Mouse (Mus musculus) ES-Bruce4 (cell line): ENCODE measurements around the gene Foxn1.

Source experiments
- CTCF ChIP-seq: IDR thresholded peaks from one replicate; pipeline ENCODE4 v1.8.1; 2011; ENCODE audit warnings: low read depth, low read length
- POLR2A ChIP-seq: IDR thresholded peaks from one replicate; pipeline ENCODE4 v1.8.1; 2011; ENCODE audit warnings: low read length; ENCODE audit not compliant: insufficient read depth

DNA sequence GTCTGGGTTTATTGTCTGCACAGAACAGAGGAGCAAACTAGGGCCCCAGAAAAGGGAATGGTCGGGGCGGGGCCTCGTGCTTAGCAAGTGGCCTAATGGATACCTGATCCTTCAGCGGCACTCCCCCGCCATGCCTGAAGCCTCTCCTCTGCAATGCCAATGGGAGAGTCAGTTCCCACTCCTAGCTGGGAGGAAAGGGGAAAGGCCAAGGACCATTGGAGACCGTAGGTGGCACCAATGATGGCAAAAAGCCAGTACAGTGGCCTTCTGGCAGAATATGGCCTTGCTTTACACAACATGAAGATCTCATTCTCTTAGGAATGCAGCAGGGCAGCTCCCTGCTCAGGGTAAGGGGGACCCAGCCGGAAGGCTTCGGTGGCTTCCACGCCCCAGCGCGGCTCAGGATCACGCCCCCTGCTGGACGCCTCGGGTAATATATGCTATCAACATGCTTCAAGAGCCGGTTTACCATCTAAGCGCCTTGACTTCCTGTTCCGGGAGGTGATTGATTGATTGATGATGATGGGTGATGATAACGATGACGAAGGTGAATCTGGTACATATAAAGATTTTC, 49.5 kb upstream of the Foxn1 start:
- TF ChIP-seq CTCF (peak; percentile 79), POLR2A (no peak)
